Mouse (Mus musculus) thymus, postnatal 14 days (tissue): ENCODE data around the gene Gm14632.
"Not testable (repeated sequence)": the region's sequence is repeated elsewhere in the genome, so short reads cannot be mapped to it uniquely, and the experiment has no call there.

ENCODE experiments used
- DNase-seq: peaks from one replicate; pipeline ENCODE4 v3.0.0; 2021

Gene Gm14632

DNA sequence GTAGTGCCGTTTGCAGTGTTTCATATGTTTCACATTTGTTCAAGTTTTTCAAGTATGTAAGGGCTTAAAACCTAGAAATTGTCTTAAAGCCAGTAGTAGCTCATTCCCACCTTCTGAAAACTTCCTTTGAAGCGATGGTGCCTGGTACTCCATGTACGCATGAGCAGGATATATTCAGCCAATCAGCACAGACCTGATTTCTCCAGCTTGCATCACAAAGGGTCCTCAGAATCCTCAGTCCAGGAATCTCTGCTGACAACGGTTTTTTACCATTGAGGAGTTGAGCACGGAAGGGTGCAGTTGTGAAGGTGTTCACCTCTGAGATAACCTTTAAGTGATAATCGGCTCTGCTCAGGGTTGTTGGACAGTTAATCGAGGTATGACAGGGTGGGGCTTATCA is at the start of gene Gm14632:
Gene Gm14632 (plus strand): TSS at position 301 of the 400 bp plus-strand sequence.
- DNase-seq = not testable (repeated sequence)
